ENCODE assay signal across 8 mouse cellular contexts in the genomic region with DNA sequence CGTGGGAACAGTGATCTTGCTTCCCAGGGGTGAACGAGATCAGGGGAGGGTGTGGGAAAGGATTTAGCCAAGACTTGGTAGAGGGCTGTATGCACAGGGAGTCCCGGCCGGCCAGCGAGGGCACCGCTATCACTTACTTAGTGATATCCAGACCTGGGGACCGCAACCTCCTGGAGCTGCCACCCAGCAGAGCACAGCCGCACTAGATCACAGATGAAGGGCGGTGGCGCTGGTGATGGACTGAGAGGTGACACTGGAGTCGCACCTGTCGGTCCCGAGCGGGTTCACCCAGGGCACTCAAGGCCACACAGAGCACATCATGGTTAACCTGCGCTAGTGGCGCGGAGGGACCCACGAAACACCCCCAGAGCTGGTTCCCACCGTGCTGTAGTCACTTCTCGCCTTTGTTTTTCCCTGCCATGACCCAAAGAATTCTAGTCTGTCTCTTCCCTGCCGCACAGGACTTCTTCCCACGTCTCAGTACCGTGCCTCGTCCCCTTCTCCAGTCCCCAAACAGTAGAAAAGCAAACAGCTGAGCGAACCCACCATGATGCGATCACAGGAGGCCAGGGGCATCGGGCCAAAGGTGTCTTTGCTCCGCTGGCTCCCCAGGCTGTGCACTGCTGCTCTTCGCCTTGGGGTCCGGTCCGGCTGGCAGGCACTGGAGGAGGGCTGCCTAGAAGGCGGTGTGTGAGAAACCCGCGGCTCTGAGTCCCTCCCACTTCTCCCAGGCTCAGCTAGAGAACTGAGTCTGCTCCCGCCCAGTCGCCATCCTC. TPM values are rescaled to one million over a fixed set of nuclear protein-coding genes. Genes with fewer than 3 reads are reported as not detected.
DNase-seq lines count a peak whose midpoint lies in the region; ATAC-seq and TF ChIP-seq lines count a peak whose summit lies in the region.

A gene (minus strand): TSS at position 664 of the 776 bp plus-strand sequence.

- TF ChIP-seq POLR2A in limb, embryonic 14.5 days (IDR thresholded peaks at IDR 0.05; ENCODE audit: borderline replicate concordance, extremely low read depth, insufficient read depth, insufficient read length): no peak

- H3K9me3 ChIP-seq in embryonic facial prominence, embryonic 13.5 days: no peaks in the 10 kb centered on the region
- no peaks in the 10 kb centered on the region for H3K9me3 ChIP-seq in heart, embryonic 10.5 days
- H3K9me3 ChIP-seq in limb, embryonic 14.5 days (ENCODE audit: control insufficient read depth, low read length): no peaks in the 10 kb centered on the region
- no peaks in the 10 kb centered on the region for H3K9me3 ChIP-seq in midbrain, embryonic 16.5 days (replicated peaks; ENCODE audit: control insufficient read depth, low read length, poor library complexity, severe bottlenecking)
- no peaks in the 10 kb centered on the region for H3K9me3 ChIP-seq in stomach, postnatal 0 days (ENCODE audit: control insufficient read depth, low read length)

- H3K36me3 ChIP-seq in embryonic facial prominence, embryonic 13.5 days: no peaks in the 10 kb centered on the region
- no peaks in the 10 kb centered on the region for H3K36me3 ChIP-seq in heart, embryonic 10.5 days
- H3K36me3 ChIP-seq in limb, embryonic 14.5 days (ENCODE audit: control insufficient read depth, insufficient read depth, low read length): no peaks in the 10 kb centered on the region
- no peaks in the 10 kb centered on the region for H3K36me3 ChIP-seq in midbrain, embryonic 16.5 days (ENCODE audit: control insufficient read depth, insufficient read depth, low read length)
- no peaks in the 10 kb centered on the region for H3K36me3 ChIP-seq in stomach, postnatal 0 days (ENCODE audit: control insufficient read depth, insufficient read depth, low read length)

- TF ChIP-seq CTCF in stomach, postnatal 0 days (IDR thresholded peaks at IDR 0.05; ENCODE audit: low read depth): no peak

- H3K9ac ChIP-seq in embryonic facial prominence, embryonic 13.5 days: peak within 1 kb of the TSS; percentile 74
- H3K9ac ChIP-seq in limb, embryonic 14.5 days (ENCODE audit: low read depth, low read length, severe bottlenecking): peak within 1 kb of the TSS; percentile 58
- peak within 1 kb of the TSS; percentile 74 for H3K9ac ChIP-seq in midbrain, embryonic 16.5 days (ENCODE audit: low read depth, low read length)
- H3K9ac ChIP-seq in stomach, postnatal 0 days (ENCODE audit: low read length): peak within 1 kb of the TSS; percentile 72

- TF ChIP-seq EP300 in stomach, postnatal 0 days (optimal IDR thresholded peaks at IDR 0.05): no peak

- peak; percentile 77 for ATAC-seq in cerebellum, adult (ENCODE audit: insufficient number of reproducible peaks, low FRiP score, low TSS enrichment)
- peak; percentile 64; the same call in 1 of the 2 replicates for ATAC-seq in embryonic facial prominence, embryonic 13.5 days (ENCODE audit: insufficient number of reproducible peaks, insufficient read depth, low FRiP score, low TSS enrichment, low read depth)
- ATAC-seq in limb, embryonic 14.5 days (ENCODE audit: low FRiP score, low read depth): peak; percentile 76; the same call in 1 of the 2 replicates
- peak; percentile 90 for ATAC-seq in midbrain, embryonic 16.5 days
- peak; percentile 63; the same call in 1 of the 2 replicates for ATAC-seq in stomach, postnatal 0 days (ENCODE audit: low FRiP score, low TSS enrichment)

- peaks cover 8% of the 10 kb centered on the region for H3K4me1 ChIP-seq in embryonic facial prominence, embryonic 13.5 days
- H3K4me1 ChIP-seq in heart, embryonic 10.5 days: peaks cover 38% of the 10 kb centered on the region
- H3K4me1 ChIP-seq in limb, embryonic 14.5 days (ENCODE audit: control insufficient read depth, insufficient read depth, low read length): peaks cover 2% of the 10 kb centered on the region; the same call in 1 of the 2 replicates
- H3K4me1 ChIP-seq in midbrain, embryonic 16.5 days (ENCODE audit: control insufficient read depth, insufficient read depth, low read length): peaks cover 5% of the 10 kb centered on the region; the same call in 1 of the 2 replicates
- H3K4me1 ChIP-seq in stomach, postnatal 0 days (replicated peaks; ENCODE audit: control insufficient read depth, insufficient read depth): no peaks in the 10 kb centered on the region

- peak within 1 kb of the TSS; percentile 89 for H3K4me2 ChIP-seq in embryonic facial prominence, embryonic 13.5 days
- H3K4me2 ChIP-seq in limb, embryonic 14.5 days (replicated peaks; ENCODE audit: low read depth, low read length, severe bottlenecking): peak within 1 kb of the TSS; percentile 84
- H3K4me2 ChIP-seq in midbrain, embryonic 16.5 days (ENCODE audit: low read length): peak within 1 kb of the TSS; percentile 86
- H3K4me2 ChIP-seq in stomach, postnatal 0 days (replicated peaks; ENCODE audit: low read depth): peak within 1 kb of the TSS; percentile 69

- H3K4me3 ChIP-seq in embryonic facial prominence, embryonic 13.5 days: peak within 1 kb of the TSS; percentile 52
- H3K4me3 ChIP-seq in heart, embryonic 10.5 days: peak within 1 kb of the TSS; percentile 76
- H3K4me3 ChIP-seq in limb, embryonic 14.5 days (replicated peaks; ENCODE audit: low read length): peak within 1 kb of the TSS; percentile 47
- H3K4me3 ChIP-seq in midbrain, embryonic 16.5 days (ENCODE audit: low read depth, low read length): peak within 1 kb of the TSS; percentile 65
- H3K4me3 ChIP-seq in stomach, postnatal 0 days (ENCODE audit: low read depth, low read length): peak within 1 kb of the TSS; percentile 57

- H3K27me3 ChIP-seq in embryonic facial prominence, embryonic 13.5 days: peaks cover 20% of the 10 kb centered on the region
- no peaks in the 10 kb centered on the region for H3K27me3 ChIP-seq in heart, embryonic 10.5 days (ENCODE audit: insufficient read depth, poor library complexity, severe bottlenecking)
- H3K27me3 ChIP-seq in limb, embryonic 14.5 days (ENCODE audit: control insufficient read depth, insufficient read depth, low read length): 0 out of 2 replicates have a peak, but pooled peaks cover 3% of the 10 kb centered on the region
- H3K27me3 ChIP-seq in midbrain, embryonic 16.5 days (ENCODE audit: control insufficient read depth, insufficient read depth, low read depth, low read length): no peaks in the 10 kb centered on the region
- H3K27me3 ChIP-seq in stomach, postnatal 0 days (ENCODE audit: control insufficient read depth, insufficient read depth, low read length): no peaks in the 10 kb centered on the region

- no peak for DNase-seq in cerebellum, adult 11 months
- peak; percentile 85 for DNase-seq in heart, embryonic 10.5 days (ENCODE audit: low spot score)
- DNase-seq in kidney, adult 9 months: peak; percentile 33
- DNase-seq in limb, embryonic 14.5 days (ENCODE audit: low spot score): peak; percentile 38
- peak; percentile 29 for DNase-seq in stomach, postnatal 0 days (ENCODE audit: low spot score)

- WGBS in embryonic facial prominence, embryonic 13.5 days: under 1% methylated on average over 34 of the region's 36 CpGs
- WGBS in heart, embryonic 10.5 days: under 1% methylated on average over 36 of the region's 36 CpGs
- 2% methylated on average over 31 of the region's 36 CpGs for WGBS in limb, embryonic 14.5 days
- under 1% methylated on average over 36 of the region's 36 CpGs for WGBS in midbrain, embryonic 16.5 days
- under 1% methylated on average over 36 of the region's 36 CpGs for WGBS in stomach, postnatal 0 days

- H3K27ac ChIP-seq in embryonic facial prominence, embryonic 13.5 days: no peak within 1 kb of the TSS
- peak within 1 kb of the TSS; percentile 91 for H3K27ac ChIP-seq in heart, embryonic 10.5 days
- no peak within 1 kb of the TSS for H3K27ac ChIP-seq in limb, embryonic 14.5 days (replicated peaks; ENCODE audit: low read depth, low read length)
- H3K27ac ChIP-seq in midbrain, embryonic 16.5 days (ENCODE audit: low read length): peak within 1 kb of the TSS; percentile 5; the same call in 1 of the 2 replicates
- H3K27ac ChIP-seq in stomach, postnatal 0 days (replicated peaks): peak within 1 kb of the TSS; percentile 81

RNA-seq across cellular contexts. Expression of the gene that starts here (rescaled TPM):
- polyA plus RNA-seq in embryonic facial prominence, embryonic 13.5 days (2015; fragmentation: Nextera tagmentation; extraction: Ambion mirVana): 5.7 and 6.7 TPM in 2 replicates
- 33.5 and 39.3 TPM in 2 replicates for polyA plus RNA-seq in heart, embryonic 10.5 days (2016; fragmentation: Nextera tagmentation; extraction: Ambion mirVana)
- polyA plus RNA-seq in limb, embryonic 14.5 days (2012; rRNA removed): 6.7 and 6.9 TPM in 2 replicates
- polyA plus RNA-seq in limb, embryonic 14.5 days (2014; fragmentation: Nextera tagmentation; extraction: Ambion mirVana): 12.3 and 15.8 TPM in 2 replicates
- 21.2 and 25.4 TPM in 2 replicates for polyA plus RNA-seq in midbrain, embryonic 16.5 days (2015; fragmentation: Nextera tagmentation; extraction: Ambion mirVana)
- polyA plus RNA-seq in stomach, postnatal 0 days (2015; fragmentation: Nextera tagmentation; extraction: Ambion mirVana): 16.3 and 17.3 TPM in 2 replicates

Comparison
In these comparisons a context has a peak if more than half of its experiments do, and no peak if none do; other contexts are left out.
1. H3K27ac ChIP-seq: peak in heart, embryonic 10.5 days (single experiment), midbrain, embryonic 16.5 days (single experiment) and stomach, postnatal 0 days (single experiment); none in embryonic facial prominence, embryonic 13.5 days (single experiment) and limb, embryonic 14.5 days (single experiment).
2. Peak in every context shown above with its lines, with median percentiles within 50 percentile points of each other: ATAC-seq, H3K4me2 ChIP-seq, H3K4me3 ChIP-seq and H3K9ac ChIP-seq.